Mouse (Mus musculus) lung, adult 2 months (tissue): Measurements from ENCODE around the gene Vmn2r69. TPM values are rescaled to one million over a fixed set of nuclear protein-coding genes. Genes with fewer than 3 reads are reported as not detected.

Experiments used
- DNase-seq: peaks from one replicate; pipeline ENCODE4 v3.0.0; 2022
- H3K4me1 ChIP-seq: fragments of 200-500 bp; 2 replicates; pipeline ENCODE4 v1.6.1; 2011; ENCODE audit warnings: low read length; ENCODE audit not compliant: control insufficient read depth, insufficient read depth
- H3K4me3 ChIP-seq: fragments of 200-500 bp; replicated peaks from 2 replicates; pipeline ENCODE3; 2011; ENCODE audit warnings: low read depth, mild to moderate bottlenecking, control low read depth, low read length; ENCODE audit errors: extremely low read depth
- CTCF ChIP-seq: fragments of 200-500 bp; IDR thresholded peaks from 2 replicates; pipeline ENCODE4 v1.5.1; 2011; ENCODE audit warnings: mild to moderate bottlenecking, low read length, control low read depth; ENCODE audit not compliant: insufficient read depth
- POLR2A ChIP-seq: fragments of 200-500 bp; IDR thresholded peaks from 2 replicates; pipeline ENCODE4 v1.6.1; 2011; ENCODE audit warnings: low read depth, mild to moderate bottlenecking, control low read depth, low read length, borderline replicate concordance; ENCODE audit errors: extremely low read depth
- WGBS: fragments of 180-500 bp; shearing (Covaris S2); methylation state at CpG from one replicate; pipeline ENCODE4 v1.1.7; 2018; 5-methylcytosine and 5-hydroxymethylcytosine counted together
- polyA plus RNA-seq: library from polyadenylated mRNA; depleted of rRNA; stranded (reverse); fragments of >200 nt; gene quantifications from 2 replicates; pipeline ENCODE4 v1.2.3, GENCODE M21; 2012; rRNA removed

The Vmn2r69 gene
- polyA plus RNA-seq = not detected in 2 replicates

GRCm38 (mm10) chr7:85415820-85416219, at the start of gene Vmn2r69:
Gene Vmn2r69 (minus strand): TSS chr7:85415920.
- Histone ChIP-seq H3K4me3 (no peak within 1 kb of the TSS), H3K4me1 (no peaks in the 10 kb centered on the region)
- TF ChIP-seq CTCF (no peak), POLR2A (no peak)
- no peak for DNase-seq
- WGBS = 67% methylated on average over 3 of the region's 3 CpGs

Other genes starting within 250 kb of the Vmn2r69 start
- gene Vmn2r68, start 178.1 kb downstream of the Vmn2r69 start, polyA plus RNA-seq = not detected in 2 replicates
- not detected in 2 replicates for gene Vmn2r71, start 147.2 kb upstream of the Vmn2r69 start, polyA plus RNA-seq
- gene Vmn2r70, start 153.3 kb upstream of the Vmn2r69 start, polyA plus RNA-seq = not detected in 2 replicates